Mouse (Mus musculus): ENCODE data around the gene Itpripl2.

Gene Itpripl2

GRCm38 (mm10) chr7:118443895-118444485, 47.8 kb downstream of the Itpripl2 start:
- DNase-seq (ENCODE audit: low read depth in 1 of 2, low spot score in 2 of 2): no peak

- DNase-seq (ENCODE audit: low read depth in 1 of 2, low spot score in 2 of 2): no peak
These were observed 48.4 kb downstream of the Itpripl2 start for GRCm38 (mm10) chr7:118443371-118443770.

DNA sequence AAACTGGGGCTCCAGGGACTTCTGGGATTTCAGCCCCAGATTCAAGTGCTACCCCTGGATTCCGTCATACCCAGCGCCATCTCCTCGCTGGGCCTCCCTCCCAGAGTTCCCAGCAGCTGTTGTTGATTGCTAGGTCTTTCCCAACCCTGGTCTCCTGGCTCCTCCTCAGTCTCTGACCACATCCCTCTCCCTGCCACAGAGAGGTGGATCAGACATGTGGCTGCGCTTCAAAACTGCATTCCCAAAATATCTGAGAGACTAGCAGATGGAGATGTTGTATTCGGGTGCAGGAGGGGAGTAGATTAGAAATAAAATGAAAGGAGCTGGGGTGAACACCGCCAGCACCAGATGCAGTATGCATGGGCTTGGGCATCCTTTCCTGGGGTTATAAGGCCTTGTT, 50.2 kb downstream of the Itpripl2 start:
- no peak for DNase-seq (ENCODE audit: low read depth in 1 of 2, low spot score in 2 of 2)

DNA sequence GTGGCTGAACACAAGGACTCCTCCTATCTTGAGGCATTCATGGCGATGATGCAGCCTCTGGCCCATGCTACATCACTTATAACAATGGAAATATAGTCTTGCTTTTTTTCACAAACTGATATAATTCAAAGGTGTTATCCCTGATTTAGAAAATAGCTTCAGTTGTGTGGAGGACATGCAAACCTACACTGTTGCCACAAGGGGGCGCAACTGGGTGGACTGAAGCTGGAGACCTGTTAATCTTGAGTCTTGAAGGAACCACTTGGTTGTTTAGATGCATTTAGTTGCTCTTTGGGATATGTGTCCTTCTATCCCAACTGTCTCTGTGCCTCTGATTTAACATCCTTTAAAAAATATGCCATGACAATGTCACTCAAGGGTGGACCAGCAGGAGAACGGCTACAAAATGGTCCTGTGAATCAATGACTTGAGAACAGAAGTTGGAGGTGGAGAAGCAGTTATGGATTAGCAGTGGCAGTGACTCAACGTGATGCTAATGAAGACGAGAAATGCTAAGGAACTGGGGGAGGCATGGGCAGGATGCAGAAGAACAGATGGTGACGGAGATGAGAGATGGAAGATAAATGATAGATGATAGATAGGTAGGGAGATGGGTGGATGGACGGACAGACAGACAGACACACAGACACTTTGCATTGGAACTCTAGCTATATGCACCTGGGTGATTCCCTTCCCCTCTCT, 54.5 kb downstream of the Itpripl2 start:
- DNase-seq (ENCODE audit: low read depth in 1 of 2, low spot score in 2 of 2): no peak
